Mouse (Mus musculus) ES-Bruce4 (cell line): ENCODE results near the gene Zfp978. TPM values are rescaled to one million over a fixed set of nuclear protein-coding genes. Genes with fewer than 3 reads are reported as not detected.
"Not testable (repeated sequence)": the region's sequence is repeated elsewhere in the genome, so short reads cannot be mapped to it uniquely, and the experiment has no call there.

Experiments used
- H3K27ac ChIP-seq: 2 replicates; pipeline ENCODE4 v1.5.1; 2012; ENCODE audit warnings: low read length, inconsistent platforms; ENCODE audit not compliant: insufficient read depth
- H3K27me3 ChIP-seq: 2 replicates; pipeline ENCODE4 v1.6.1; 2012; ENCODE audit warnings: mild to moderate bottlenecking, low read length, inconsistent platforms; ENCODE audit not compliant: control insufficient read depth, poor library complexity, insufficient read depth, severe bottlenecking
- H3K36me3 ChIP-seq: 2 replicates; pipeline ENCODE4 v1.6.1; 2012; ENCODE audit warnings: inconsistent platforms, mild to moderate bottlenecking, low read length, moderate library complexity; ENCODE audit not compliant: control insufficient read depth, poor library complexity, insufficient read depth, severe bottlenecking
- H3K4me1 ChIP-seq: one replicate; pipeline ENCODE4 v1.8.1; 2011; ENCODE audit warnings: low read length; ENCODE audit not compliant: control insufficient read depth, insufficient read depth
- H3K4me3 ChIP-seq: 2 replicates; pipeline ENCODE4 v1.5.1; 2011; ENCODE audit warnings: low read depth, mild to moderate bottlenecking, low read length
- H3K9ac ChIP-seq: 2 replicates; pipeline ENCODE4 v1.6.1; 2012; ENCODE audit warnings: low read depth, mild to moderate bottlenecking, inconsistent platforms; ENCODE audit not compliant: poor library complexity, severe bottlenecking
- H3K9me3 ChIP-seq: replicated peaks from 2 replicates; pipeline ENCODE4 v1.6.1; 2012; ENCODE audit warnings: mild to moderate bottlenecking, low read length, inconsistent platforms; ENCODE audit not compliant: control insufficient read depth, poor library complexity, insufficient read depth, severe bottlenecking
- polyA plus RNA-seq: library from polyadenylated mRNA; stranded (reverse); fragments of >200 nt; gene quantifications from 2 replicates; pipeline ENCODE4 v1.2.4, GENCODE M21; 2011; ENCODE audit warnings: low read depth; ENCODE audit not compliant: missing spikeins, insufficient read depth, insufficient read length

Gene Zfp978
- polyA plus RNA-seq, 1 experiment = 46.3 TPM

DNA sequence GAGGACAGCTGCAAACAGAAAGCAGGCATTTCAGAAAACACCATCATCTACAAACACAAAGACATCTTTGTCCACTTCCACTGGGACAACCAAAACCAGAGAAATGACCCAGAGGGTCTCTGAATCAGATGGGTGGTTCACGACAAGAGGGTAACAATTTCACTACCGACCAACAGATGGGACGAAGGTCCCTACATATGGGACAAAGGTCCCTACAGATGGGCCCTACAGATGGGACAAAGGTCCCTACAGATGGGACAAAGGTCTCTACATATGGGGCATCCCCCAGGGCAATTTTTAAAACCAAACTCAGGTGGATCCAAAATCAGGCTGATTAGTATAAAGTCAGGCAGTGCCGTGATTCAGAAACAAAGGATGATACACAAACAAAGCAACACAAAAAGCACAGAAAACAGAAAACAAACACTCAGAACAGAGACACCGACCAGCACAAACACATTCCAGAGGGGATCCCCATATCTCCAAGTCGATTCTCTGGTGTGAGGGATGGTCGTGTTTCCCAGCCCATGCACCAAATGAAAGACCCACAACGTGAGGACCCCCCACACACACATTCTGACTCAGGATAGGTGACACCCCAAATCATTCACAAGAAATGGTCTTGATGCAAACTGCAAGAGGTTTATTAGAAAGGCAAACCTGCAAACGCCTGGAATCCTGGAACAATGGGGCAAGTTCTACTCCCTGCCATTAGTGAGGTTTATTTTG lies 11.3 kb upstream of the Zfp978 start:
- not testable (repeated sequence) for H3K36me3 ChIP-seq, H3K4me3 ChIP-seq, H3K27ac ChIP-seq, H3K27me3 ChIP-seq, H3K9ac ChIP-seq, H3K4me1 ChIP-seq
- H3K9me3 ChIP-seq = peaks cover 10% of the 10 kb centered on the region

DNA sequence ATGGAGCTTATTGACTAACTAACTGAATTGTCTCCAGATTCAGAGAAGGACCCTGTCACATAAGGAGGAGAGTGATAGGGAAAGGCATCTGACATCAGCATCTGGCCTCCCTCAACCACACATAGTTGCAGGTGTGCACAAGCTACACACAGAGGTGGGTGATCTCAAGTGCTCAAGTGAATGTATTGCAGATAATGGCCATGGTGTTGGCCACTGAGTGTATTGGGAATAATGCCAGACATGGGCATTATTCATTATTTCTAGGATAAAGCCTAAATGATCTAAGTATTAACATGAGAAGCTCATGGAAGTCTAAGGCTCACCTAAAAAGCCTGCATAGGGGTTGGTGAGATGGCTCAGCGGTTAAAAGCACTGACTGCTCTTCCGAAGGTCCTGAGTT lies 10.6 kb upstream of the Zfp978 start:
- H3K27ac ChIP-seq, H3K27me3 ChIP-seq, H3K9ac ChIP-seq, H3K36me3 ChIP-seq, H3K4me1 ChIP-seq, H3K4me3 ChIP-seq: not testable (repeated sequence)
- H3K9me3 ChIP-seq = peaks cover 10% of the 10 kb centered on the region

DNA sequence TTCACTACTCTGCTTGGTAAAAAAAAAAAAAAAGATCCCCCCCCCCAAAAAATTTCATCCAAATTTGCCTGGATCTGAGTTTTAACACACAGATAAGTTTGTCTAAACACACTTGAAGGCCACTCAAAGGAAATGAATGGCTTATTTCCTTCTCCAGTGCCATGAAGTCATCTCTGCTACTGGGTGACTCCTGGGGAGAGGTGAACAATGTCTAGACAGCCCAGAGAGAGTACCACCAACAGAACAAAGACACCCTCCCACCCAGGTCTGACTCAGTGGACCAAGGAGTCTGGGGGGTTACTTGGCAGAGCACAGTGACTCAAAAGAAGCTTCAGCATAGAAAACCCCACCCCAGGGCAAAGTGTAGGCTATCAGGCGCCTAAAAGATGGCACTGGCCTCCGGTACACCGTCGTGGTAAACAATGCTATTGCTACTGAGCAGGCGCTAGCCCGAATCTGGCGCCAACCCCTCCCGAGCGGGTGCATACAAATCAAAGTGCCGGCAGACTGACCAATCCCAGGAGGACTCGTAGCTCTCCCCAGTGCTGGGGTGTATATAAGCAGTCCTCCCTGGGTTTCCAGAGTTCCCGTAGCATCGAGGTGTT lies 9.6 kb upstream of the Zfp978 start:
- not testable (repeated sequence) for H3K27me3 ChIP-seq, H3K9ac ChIP-seq, H3K36me3 ChIP-seq, H3K4me3 ChIP-seq, H3K4me1 ChIP-seq, H3K27ac ChIP-seq
- peaks cover 10% of the 10 kb centered on the region for H3K9me3 ChIP-seq

DNA sequence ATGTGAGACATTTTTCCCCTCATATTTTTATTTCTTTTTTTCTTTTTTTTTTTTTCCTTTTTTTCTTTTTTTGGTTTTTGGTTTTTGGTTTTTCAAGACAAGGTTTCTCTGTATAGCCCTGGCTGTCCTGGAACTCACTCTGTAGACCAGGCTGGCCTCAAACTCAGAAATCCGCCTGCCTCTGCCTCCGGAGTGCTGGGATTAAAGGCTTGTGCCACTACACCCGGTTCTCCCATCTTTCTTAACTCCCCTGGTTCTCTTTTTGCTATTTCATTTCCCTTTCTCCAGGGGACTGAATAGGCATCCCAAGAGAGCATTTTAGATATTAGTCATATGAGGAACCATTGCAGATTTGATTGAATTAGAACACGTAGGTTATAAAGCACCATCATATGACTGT lies 7.5 kb upstream of the Zfp978 start:
- H3K36me3 ChIP-seq, H3K9ac ChIP-seq, H3K4me3 ChIP-seq, H3K27ac ChIP-seq, H3K4me1 ChIP-seq, H3K27me3 ChIP-seq: not testable (repeated sequence)
- H3K9me3 ChIP-seq = peaks cover 10% of the 10 kb centered on the region

DNA sequence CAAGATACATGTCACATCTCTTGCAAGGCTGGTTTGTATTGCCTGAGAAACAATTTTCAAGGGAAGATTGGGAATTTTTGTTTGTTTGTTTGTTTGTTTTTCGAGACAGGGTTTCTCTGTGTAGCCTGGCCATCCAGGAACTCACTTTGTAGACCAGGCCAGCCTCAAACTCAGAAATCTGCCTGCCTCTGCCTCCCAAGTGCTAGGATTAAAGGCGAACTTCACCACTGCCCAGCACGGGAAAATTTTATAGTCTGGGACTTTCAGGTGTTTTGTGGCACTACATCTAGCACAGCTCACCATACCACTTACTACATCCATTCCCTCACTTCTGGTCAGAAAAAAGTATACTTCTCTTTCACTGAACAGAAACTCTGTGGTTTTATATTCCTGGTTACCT lies 5.1 kb upstream of the Zfp978 start:
- not testable (repeated sequence) for H3K27me3 ChIP-seq, H3K9ac ChIP-seq, H3K27ac ChIP-seq, H3K4me1 ChIP-seq, H3K36me3 ChIP-seq, H3K9me3 ChIP-seq, H3K4me3 ChIP-seq

DNA sequence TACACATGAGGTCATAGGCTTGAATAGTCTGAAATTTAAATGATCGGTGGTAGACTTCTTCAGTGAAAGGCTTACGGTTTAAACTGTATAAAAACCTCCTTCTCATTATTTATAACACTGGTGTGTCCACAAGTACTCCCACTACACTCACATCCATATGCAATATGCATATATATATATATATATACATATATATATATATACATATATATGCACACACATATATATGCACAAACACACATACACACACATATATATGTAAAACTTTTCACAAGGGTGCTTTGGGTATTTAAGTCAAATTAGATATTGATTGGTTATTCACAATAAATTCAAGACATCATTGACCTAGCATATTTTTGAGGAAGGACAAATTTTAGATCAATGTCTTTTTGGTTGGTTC lies 3.9 kb upstream of the Zfp978 start:
- not testable (repeated sequence) for H3K4me1 ChIP-seq, H3K27me3 ChIP-seq, H3K9me3 ChIP-seq, H3K27ac ChIP-seq, H3K9ac ChIP-seq, H3K36me3 ChIP-seq, H3K4me3 ChIP-seq

DNA sequence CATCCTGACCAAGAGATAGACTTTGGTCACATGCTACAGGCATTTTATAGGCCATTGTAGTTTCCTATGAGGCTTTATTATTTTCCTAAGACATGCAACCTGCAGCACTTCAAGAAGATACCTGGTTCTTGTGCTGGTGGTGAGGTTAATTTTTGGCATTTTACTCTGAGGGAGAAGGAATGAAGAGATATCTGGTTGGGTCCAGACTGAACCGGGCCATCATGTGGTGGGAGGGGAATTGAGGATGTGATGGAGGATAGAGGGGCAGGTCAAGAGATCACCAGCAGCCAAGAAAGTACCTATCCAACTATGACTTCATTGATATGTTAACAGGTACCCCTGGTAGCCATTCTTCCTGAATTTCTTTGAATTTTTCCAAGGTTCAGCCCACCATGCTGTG lies 769 bp downstream of the Zfp978 start:
- not testable (repeated sequence) for H3K36me3 ChIP-seq, H3K9me3 ChIP-seq, H3K27me3 ChIP-seq, H3K4me1 ChIP-seq, H3K9ac ChIP-seq, H3K27ac ChIP-seq, H3K4me3 ChIP-seq

DNA sequence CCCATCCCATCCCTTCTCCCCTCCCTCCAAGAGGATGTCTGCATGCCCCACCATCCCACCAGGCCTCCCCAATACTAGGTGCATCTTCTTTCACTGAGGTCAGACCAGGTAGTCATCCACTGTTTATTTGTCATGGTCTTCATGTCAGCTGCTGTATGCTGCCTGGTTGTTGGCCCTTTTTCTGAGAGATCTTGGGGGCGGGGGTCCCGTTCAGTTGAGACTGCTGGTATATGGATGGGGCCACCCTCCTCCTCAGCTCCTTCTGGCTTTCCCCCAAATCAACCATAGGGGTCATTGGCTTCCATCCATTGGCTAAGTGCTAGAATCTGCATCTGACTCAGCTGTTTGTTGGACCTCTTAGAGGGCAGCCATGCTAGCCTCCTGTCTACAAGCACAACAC lies 8.5 kb downstream of the Zfp978 start:
- not testable (repeated sequence) for H3K9me3 ChIP-seq, H3K36me3 ChIP-seq

DNA sequence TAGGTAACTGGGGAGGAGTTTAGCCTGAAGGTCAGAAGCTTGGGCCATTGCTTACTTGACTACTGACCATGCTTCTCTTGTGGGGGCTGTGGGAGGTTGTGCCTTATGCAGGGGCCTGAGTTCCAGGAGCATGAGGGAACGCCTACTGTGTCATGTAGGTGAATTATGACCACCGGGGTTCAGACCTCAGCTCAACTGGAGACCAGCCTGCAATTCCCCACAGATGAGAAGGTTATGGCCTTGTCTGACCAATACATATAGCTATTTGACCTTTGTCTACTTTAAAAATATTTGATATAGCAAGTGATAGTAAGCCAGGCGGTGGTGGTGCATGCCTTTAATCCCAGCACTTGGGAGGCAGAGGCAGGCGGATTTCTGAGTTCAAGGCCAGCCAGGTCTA lies 22.1 kb downstream of the Zfp978 start:
- not testable (repeated sequence) for H3K36me3 ChIP-seq, H3K9ac ChIP-seq, H3K27me3 ChIP-seq, H3K4me3 ChIP-seq, H3K9me3 ChIP-seq, H3K27ac ChIP-seq, H3K4me1 ChIP-seq

More for the DNA sequence above, 8.5 kb downstream of the Zfp978 start:
- not testable (repeated sequence) for H3K27me3 ChIP-seq, H3K27ac ChIP-seq, H3K4me3 ChIP-seq, H3K9ac ChIP-seq, H3K4me1 ChIP-seq

DNA sequence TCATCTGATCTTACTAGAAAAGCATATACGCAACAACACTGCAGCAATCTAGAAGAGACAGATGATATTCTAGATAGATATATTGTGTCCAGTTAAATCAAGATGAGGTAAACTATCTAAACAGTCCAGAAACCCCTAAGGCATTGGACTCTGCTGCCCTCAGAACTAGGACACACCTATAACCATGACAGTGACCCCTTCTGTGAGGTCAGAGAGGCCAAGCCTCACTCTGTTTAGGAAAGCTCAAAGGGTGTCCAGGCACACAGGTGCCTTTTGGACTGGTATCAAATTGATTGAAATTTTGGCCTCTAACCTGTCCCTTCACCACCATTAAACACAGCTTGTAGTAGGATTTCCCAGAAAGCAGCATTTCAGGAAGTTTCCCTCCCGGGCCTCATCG lies 36.1 kb downstream of the Zfp978 start:
- not testable (repeated sequence) for H3K36me3 ChIP-seq, H3K27me3 ChIP-seq, H3K4me1 ChIP-seq, H3K9ac ChIP-seq, H3K9me3 ChIP-seq, H3K27ac ChIP-seq, H3K4me3 ChIP-seq
